In genomic region chr11:31744076-31744785, GRCm38 (mm10) we compare ENCODE assay signal across 12 mouse cellular contexts.
DNase-seq lines count a peak whose midpoint lies in the region; ATAC-seq and TF ChIP-seq lines count a peak whose summit lies in the region.
"Had no signal": no experiment of that assay in that cellular context is flagged by ENCODE, and none has a peak within 500 bp of the region (broad histone marks: within the 10 kb centered on the region; RNA-seq: fewer than 3 reads in every experiment).

No protein-coding gene starts in this region.

- intact Hi-C loops in left cerebral cortex, postnatal 36 days (cut with DNase I): no loop called here

- H3K4me1 ChIP-seq in forebrain, embryonic 10.5 days: peaks cover 58% of the 10 kb centered on the region
- H3K4me1 ChIP-seq in forebrain, embryonic 12.5 days: peaks cover 28% of the 10 kb centered on the region
- peaks cover 14% of the 10 kb centered on the region; the same call in 1 of the 2 replicates for H3K4me1 ChIP-seq in limb, embryonic 15.5 days
- H3K4me1 ChIP-seq in limb, embryonic 10.5 days: peaks cover 34% of the 10 kb centered on the region
- no peaks in the 10 kb centered on the region for H3K4me1 ChIP-seq in stomach, postnatal 0 days (replicated peaks; ENCODE audit: control insufficient read depth, insufficient read depth)

- no peaks in the 10 kb centered on the region for H3K36me3 ChIP-seq in forebrain, embryonic 10.5 days (replicated peaks)
- H3K36me3 ChIP-seq in forebrain, embryonic 12.5 days (replicated peaks): no peaks in the 10 kb centered on the region
- H3K36me3 ChIP-seq in limb, embryonic 15.5 days: no peaks in the 10 kb centered on the region
- no peaks in the 10 kb centered on the region for H3K36me3 ChIP-seq in limb, embryonic 10.5 days
- no peaks in the 10 kb centered on the region for H3K36me3 ChIP-seq in stomach, postnatal 0 days (ENCODE audit: control insufficient read depth, insufficient read depth, low read length)
- H3K36me3 ChIP-seq: hindbrain, embryonic 15.5 days had no signal

- H3K4me3 ChIP-seq in forebrain, embryonic 10.5 days: no peak overlapping the region
- H3K4me3 ChIP-seq in forebrain, embryonic 12.5 days (replicated peaks): no peak overlapping the region
- H3K4me3 ChIP-seq in limb, embryonic 15.5 days: no peak overlapping the region
- H3K4me3 ChIP-seq in limb, embryonic 10.5 days: no peak overlapping the region
- H3K4me3 ChIP-seq in stomach, postnatal 0 days (ENCODE audit: low read depth, low read length): no peak overlapping the region
- H3K4me3 ChIP-seq: hindbrain, embryonic 15.5 days had no signal

- 84% methylated on average over 12 of the region's 12 CpGs for WGBS in forebrain, embryonic 10.5 days
- 87% methylated on average over 12 of the region's 12 CpGs for WGBS in forebrain, embryonic 12.5 days
- 76% methylated on average over 12 of the region's 12 CpGs for WGBS in limb, embryonic 15.5 days
- WGBS in limb, embryonic 10.5 days: 89% methylated on average over 12 of the region's 12 CpGs
- WGBS in stomach, postnatal 0 days: 67% methylated on average over 12 of the region's 12 CpGs

- ATAC-seq in forebrain, embryonic 12.5 days (ENCODE audit: low FRiP score): no peak
- peak; percentile 11; the same call in 1 of the 2 replicates for ATAC-seq in limb, embryonic 15.5 days (ENCODE audit: insufficient number of reproducible peaks, low FRiP score, low TSS enrichment, low read depth)
- peak; percentile 50; the same call in 1 of the 2 replicates for ATAC-seq in stomach, postnatal 0 days (ENCODE audit: low FRiP score, low TSS enrichment)
- no peak for ATAC-seq in megakaryocyte progenitor cell, adult 5-6 weeks (replicated peaks; ENCODE audit: poor library complexity)

- no peak for TF ChIP-seq CTCF in stomach, postnatal 0 days (IDR thresholded peaks at IDR 0.05; ENCODE audit: low read depth)

- no peak for TF ChIP-seq EP300 in stomach, postnatal 0 days (optimal IDR thresholded peaks at IDR 0.05)

- no peaks in the 10 kb centered on the region for H3K9me3 ChIP-seq in forebrain, embryonic 10.5 days
- no peaks in the 10 kb centered on the region for H3K9me3 ChIP-seq in forebrain, embryonic 12.5 days
- H3K9me3 ChIP-seq in limb, embryonic 15.5 days: no peaks in the 10 kb centered on the region
- no peaks in the 10 kb centered on the region for H3K9me3 ChIP-seq in limb, embryonic 10.5 days (replicated peaks)
- H3K9me3 ChIP-seq in stomach, postnatal 0 days (ENCODE audit: control insufficient read depth, low read length): no peaks in the 10 kb centered on the region
- H3K9me3 ChIP-seq: hindbrain, embryonic 15.5 days had no signal

- no peak overlapping the region for H3K4me2 ChIP-seq in forebrain, embryonic 12.5 days
- no peak overlapping the region for H3K4me2 ChIP-seq in limb, embryonic 15.5 days
- no peak overlapping the region for H3K4me2 ChIP-seq in stomach, postnatal 0 days (replicated peaks; ENCODE audit: low read depth)
- H3K4me2 ChIP-seq: heart, embryonic 11.5 days; hindbrain, embryonic 15.5 days had no signal

- no peaks in the 10 kb centered on the region for H3K27me3 ChIP-seq in forebrain, embryonic 10.5 days (ENCODE audit: poor library complexity, severe bottlenecking)
- no peaks in the 10 kb centered on the region for H3K27me3 ChIP-seq in forebrain, embryonic 12.5 days
- H3K27me3 ChIP-seq in limb, embryonic 15.5 days: no peaks in the 10 kb centered on the region
- H3K27me3 ChIP-seq in limb, embryonic 10.5 days (ENCODE audit: low read depth, poor library complexity, severe bottlenecking): peaks cover 12% of the 10 kb centered on the region; the same call in 1 of the 2 replicates
- no peaks in the 10 kb centered on the region for H3K27me3 ChIP-seq in stomach, postnatal 0 days (ENCODE audit: control insufficient read depth, insufficient read depth, low read length)
- H3K27me3 ChIP-seq: hindbrain, embryonic 15.5 days had no signal

- H3K27ac ChIP-seq in forebrain, embryonic 10.5 days: peak overlapping the region; percentile 56; the same call in 1 of the 2 replicates
- no peak overlapping the region for H3K27ac ChIP-seq in forebrain, embryonic 12.5 days
- H3K27ac ChIP-seq in limb, embryonic 15.5 days: no peak overlapping the region
- H3K27ac ChIP-seq in limb, embryonic 10.5 days: no peak overlapping the region
- no peak overlapping the region for H3K27ac ChIP-seq in stomach, postnatal 0 days (replicated peaks)
- H3K27ac ChIP-seq: hindbrain, embryonic 15.5 days had no signal

- DNase-seq in forebrain, embryonic 10.5 days (ENCODE audit: extremely low spot score, low spot score): no peak
- no peak for DNase-seq in limb, embryonic 10.5 days (ENCODE audit: low spot score)
- peak; percentile 64 for DNase-seq in lung, postnatal 10 days
- no peak for DNase-seq in stomach, postnatal 0 days (ENCODE audit: low spot score)
- no peak for DNase-seq in left cerebral cortex, postnatal 36 days (ENCODE audit: low spot score in 2 of 2)
- DNase-seq: adrenal gland, postnatal 36 days; thymus, adult 2 months had no signal

- no peak overlapping the region for H3K9ac ChIP-seq in forebrain, embryonic 12.5 days
- no peak overlapping the region for H3K9ac ChIP-seq in limb, embryonic 15.5 days
- no peak overlapping the region for H3K9ac ChIP-seq in stomach, postnatal 0 days (ENCODE audit: low read length)
- H3K9ac ChIP-seq: hindbrain, embryonic 15.5 days had no signal

Comparison
In these comparisons a context has a peak if more than half of its experiments do, and no peak if none do; other contexts are left out.
1. ATAC-seq: peak in limb, embryonic 15.5 days (single experiment) and stomach, postnatal 0 days (single experiment); none in forebrain, embryonic 12.5 days (single experiment) and megakaryocyte progenitor cell, adult 5-6 weeks (single experiment).